Mouse (Mus musculus): Measurements from ENCODE around the gene Rab24.

GRCm38 (mm10) chr13:55300913-55301312 is 20.8 kb downstream of the Rab24 start:
- TF ChIP-seq CTCF (IDR thresholded peaks at IDR 0.05; ENCODE audit: low read depth, low read length) (no peak), GATA2 (IDR thresholded peaks at IDR 0.05; ENCODE audit: borderline replicate concordance, low read depth, low read length) (no peak), POLR2AphosphoS5 (IDR thresholded peaks at IDR 0.05; ENCODE audit: insufficient replicate concordance, low read depth, low read length) (no peak), GATA1 (IDR thresholded peaks at IDR 0.05; ENCODE audit: borderline replicate concordance, low read length) (no peak), TAL1 (conservative IDR thresholded peaks at IDR 0.05; ENCODE audit: low read depth, low read length) (no peak)
